Mouse (Mus musculus) stomach, embryonic 16.5 days (tissue): Measurements from ENCODE around the gene Gpr160. TPM values are rescaled to one million over a fixed set of nuclear protein-coding genes. Genes with fewer than 3 reads are reported as not detected.
"Not testable (repeated sequence)": the region's sequence is repeated elsewhere in the genome, so short reads cannot be mapped to it uniquely, and the experiment has no call there.

Experiments used
- ATAC-seq: fragments of 200-750 bp; cut with Nextera tagmentation; 2 replicates; pipeline ENCODE4 v1.8.0; 2017; ENCODE audit warnings: moderate number of reproducible peaks, moderate TSS enrichment; ENCODE audit not compliant: insufficient read depth, low FRiP score
- H3K27ac ChIP-seq: fragments of 300-500 bp; sonication (generic); 2 replicates; pipeline ENCODE4 v1.5.1; 2014; ENCODE audit warnings: low read length
- H3K27me3 ChIP-seq: fragments of 300-500 bp; sonication (generic); 2 replicates; pipeline ENCODE4 v1.6.1; 2014; ENCODE audit warnings: low read length, control low read depth, mixed read lengths; ENCODE audit not compliant: control insufficient read depth, insufficient read depth
- H3K36me3 ChIP-seq: fragments of 300-500 bp; sonication (generic); 2 replicates; pipeline ENCODE4 v1.6.1; 2014; ENCODE audit warnings: low read length; ENCODE audit not compliant: control insufficient read depth, insufficient read depth
- H3K4me1 ChIP-seq: fragments of 300-500 bp; sonication (generic); 2 replicates; pipeline ENCODE4 v1.6.1; 2014; ENCODE audit warnings: low read length, control low read depth, mixed read lengths; ENCODE audit not compliant: control insufficient read depth, insufficient read depth
- H3K4me2 ChIP-seq: fragments of 300-500 bp; sonication (generic); 2 replicates; pipeline ENCODE4 v1.6.1; 2014; ENCODE audit warnings: low read depth, low read length, mixed read lengths
- H3K4me3 ChIP-seq: fragments of 300-500 bp; sonication (generic); replicated peaks from 2 replicates; pipeline ENCODE4 v1.5.1; 2014; ENCODE audit warnings: mild to moderate bottlenecking, low read length
- H3K9ac ChIP-seq: fragments of 300-500 bp; sonication (generic); 2 replicates; pipeline ENCODE4 v1.6.1; 2014; ENCODE audit warnings: low read length
- H3K9me3 ChIP-seq: fragments of 300-500 bp; sonication (generic); replicated peaks from 2 replicates; pipeline ENCODE4 v1.6.1; 2016; ENCODE audit warnings: low read length, control low read depth; ENCODE audit not compliant: control insufficient read depth
- WGBS: fragments of 180-500 bp; shearing (Covaris S2); extraction: QIAGEN DNeasy Blood & Tissue Kit; methylation state at CpG from one replicate; pipeline ENCODE4 v1.1.7; 2014; 5-methylcytosine and 5-hydroxymethylcytosine counted together
- polyA plus RNA-seq: library from polyadenylated mRNA; unstranded; fragments of >200 nt; fragmentation: Nextera tagmentation; extraction: Ambion mirVana; gene quantifications from 2 replicates; pipeline ENCODE4 v1.2.1, GENCODE M21; 2015

Gpr160 gene
- polyA plus RNA-seq, 1 experiment from 2014 or later, result 8.9 TPM

- H3K36me3 ChIP-seq, result no peaks in the 10 kb centered on the region
- no peak for ATAC-seq
- H3K27me3 ChIP-seq, result 0 out of 2 replicates have a peak, but pooled peaks cover 5% of the 10 kb centered on the region
- no peak overlapping the region for H3K4me2 ChIP-seq
- H3K4me3 ChIP-seq, result no peak overlapping the region
- no peak overlapping the region for H3K9ac ChIP-seq
- WGBS, result 80% methylated on average over 5 of the region's 6 CpGs
- H3K27ac ChIP-seq, result no peak overlapping the region
- H3K4me1 ChIP-seq, result peaks cover 2% of the 10 kb centered on the region; the same call in 1 of the 2 replicates
- H3K9me3 ChIP-seq, result no peaks in the 10 kb centered on the region
These were observed 4.3 kb upstream of the Gpr160 start for GRCm38 (mm10) chr3:30851422-30851821.

GRCm38 (mm10) chr3:30853596-30853995 is 2.2 kb upstream of the Gpr160 start:
- Histone ChIP-seq H3K27ac (no peak overlapping the region), H3K4me3 (no peak overlapping the region), H3K9ac (no peak overlapping the region), H3K36me3 (no peaks in the 10 kb centered on the region), H3K4me1 (peaks cover 2% of the 10 kb centered on the region; the same call in 1 of the 2 replicates), H3K4me2 (no peak overlapping the region), H3K9me3 (no peaks in the 10 kb centered on the region), H3K27me3 (0 out of 2 replicates have a peak, but pooled peaks cover 5% of the 10 kb centered on the region)
- WGBS, result 83% methylated on average over 5 of the region's 5 CpGs
- no peak for ATAC-seq

- not testable (repeated sequence) for ATAC-seq
These were observed 3.8 kb downstream of the Gpr160 start for GRCm38 (mm10) chr3:30859599-30859998.

GRCm38 (mm10) chr3:30860705-30861104 is 5.0 kb downstream of the Gpr160 start:
- Histone ChIP-seq H3K9me3 (no peaks in the 10 kb centered on the region), H3K4me2 (no peak overlapping the region), H3K4me1 (peaks cover 2% of the 10 kb centered on the region; the same call in 1 of the 2 replicates), H3K36me3 (no peaks in the 10 kb centered on the region), H3K27me3 (no peaks in the 10 kb centered on the region), H3K4me3 (no peak overlapping the region), H3K9ac (no peak overlapping the region), H3K27ac (no peak overlapping the region)
- 65% methylated on average over 4 of the region's 4 CpGs for WGBS
- no peak for ATAC-seq

More at GRCm38 (mm10) chr3:30859599-30859998, 3.8 kb downstream of the Gpr160 start:
- H3K36me3 ChIP-seq, H3K4me1 ChIP-seq, H3K9me3 ChIP-seq, H3K27ac ChIP-seq, H3K4me2 ChIP-seq, H3K4me3 ChIP-seq, H3K27me3 ChIP-seq, H3K9ac ChIP-seq: not testable (repeated sequence)
- 93% methylated on average over 8 of the region's 8 CpGs for WGBS

- Histone ChIP-seq H3K4me1 (no peaks in the 10 kb centered on the region), H3K4me2 (no peak overlapping the region), H3K27ac (no peak overlapping the region), H3K9ac (no peak overlapping the region), H3K36me3 (no peaks in the 10 kb centered on the region), H3K27me3 (no peaks in the 10 kb centered on the region), H3K9me3 (no peaks in the 10 kb centered on the region), H3K4me3 (no peak overlapping the region)
- WGBS, result 61% methylated on average over 5 of the region's 5 CpGs
- no peak for ATAC-seq
These were observed 8.1 kb downstream of the Gpr160 start for GRCm38 (mm10) chr3:30863712-30864435.

- Histone ChIP-seq H3K4me1 (no peaks in the 10 kb centered on the region), H3K9me3 (no peaks in the 10 kb centered on the region), H3K4me2 (no peak overlapping the region), H3K9ac (no peak overlapping the region), H3K27me3 (no peaks in the 10 kb centered on the region), H3K4me3 (no peak overlapping the region), H3K36me3 (no peaks in the 10 kb centered on the region), H3K27ac (no peak overlapping the region)
- 70% methylated on average over 1 of the region's 1 CpGs for WGBS
- ATAC-seq, result no peak
These were observed 8.9 kb downstream of the Gpr160 start for GRCm38 (mm10) chr3:30864640-30865039.

GRCm38 (mm10) chr3:30868176-30868575 is 12.4 kb downstream of the Gpr160 start:
- Histone ChIP-seq H3K4me1 (no peaks in the 10 kb centered on the region), H3K9ac (no peak overlapping the region), H3K36me3 (no peaks in the 10 kb centered on the region), H3K9me3 (no peaks in the 10 kb centered on the region), H3K27ac (no peak overlapping the region), H3K4me2 (no peak overlapping the region), H3K27me3 (no peaks in the 10 kb centered on the region), H3K4me3 (no peak overlapping the region)
- 70% methylated on average over 5 of the region's 5 CpGs for WGBS
- no peak for ATAC-seq

- no peaks in the 10 kb centered on the region for H3K27me3 ChIP-seq
- no peaks in the 10 kb centered on the region for H3K4me1 ChIP-seq
These were observed 12.9 kb downstream of the Gpr160 start for GRCm38 (mm10) chr3:30868625-30869024.

GRCm38 (mm10) chr3:30869995-30870394 is 14.2 kb downstream of the Gpr160 start:
- Histone ChIP-seq H3K27me3 (no peaks in the 10 kb centered on the region), H3K27ac (no peak overlapping the region), H3K4me1 (no peaks in the 10 kb centered on the region), H3K4me3 (no peak overlapping the region), H3K4me2 (no peak overlapping the region), H3K9ac (no peak overlapping the region), H3K36me3 (no peaks in the 10 kb centered on the region), H3K9me3 (no peaks in the 10 kb centered on the region)
- ATAC-seq, result no peak
- WGBS, result 83% methylated on average over 1 of the region's 1 CpGs

More at GRCm38 (mm10) chr3:30868625-30869024, 12.9 kb downstream of the Gpr160 start:
- no peak overlapping the region for H3K4me3 ChIP-seq
- no peak overlapping the region for H3K9ac ChIP-seq
- H3K9me3 ChIP-seq, result no peaks in the 10 kb centered on the region
- H3K27ac ChIP-seq, result no peak overlapping the region
- no peaks in the 10 kb centered on the region for H3K36me3 ChIP-seq
- H3K4me2 ChIP-seq, result no peak overlapping the region
- ATAC-seq, result no peak
- 68% methylated on average over 5 of the region's 5 CpGs for WGBS
